Mouse (Mus musculus) left cerebral cortex, postnatal 4 days (tissue): ENCODE measurements around the gene Gstm1. TPM values are rescaled to one million over a fixed set of nuclear protein-coding genes. Genes with fewer than 3 reads are reported as not detected.
"Not testable (repeated sequence)": the region's sequence is repeated elsewhere in the genome, so short reads cannot be mapped to it uniquely, and the experiment has no call there.

ENCODE experiments used
- DNase-seq: peaks from one replicate; pipeline ENCODE4 v3.0.0-alpha.2; 2022
- intact Hi-C: fragments of 180-260 bp; cut with DNase I; formaldehyde crosslinking; loops from one replicate; pipeline ENCODE4 v1.15.1; 2025
- total RNA-seq, 2 experiments: library from RNA; stranded (reverse); gene quantifications; 2 replicates each; pipeline ENCODE4 v1.2.3; 2021

Gene Gstm1
- 10 to 100 TPM; 60.4 to 75.2 TPM for total RNA-seq

- peak; percentile 95 for DNase-seq
- intact Hi-C loops: loop anchor here (1.0 kb wide), 1 partner anchor 47 kb away; no protein-coding TSS in a partner anchor
Observed at GRCm38 (mm10) chr3:108017473-108018189, at the start of gene Gstm1. Gstm1 (minus strand) TSS chr3:108017973.

GRCm38 (mm10) chr3:108067370-108067934 is 49.7 kb upstream of the Gstm1 start:
- no peak for DNase-seq
- intact Hi-C loops: no loop called here

GRCm38 (mm10) chr3:108065551-108065950 is 47.8 kb upstream of the Gstm1 start:
- intact Hi-C loops: no loop called here
- no peak for DNase-seq

GRCm38 (mm10) chr3:108064672-108065071 is 46.9 kb upstream of the Gstm1 start:
- DNase-seq: no peak
- intact Hi-C loops: loop anchor here (5.0 kb wide), 1 partner anchor 367 kb away; the partner anchor contains the start of gene Ahcyl1

DNA sequence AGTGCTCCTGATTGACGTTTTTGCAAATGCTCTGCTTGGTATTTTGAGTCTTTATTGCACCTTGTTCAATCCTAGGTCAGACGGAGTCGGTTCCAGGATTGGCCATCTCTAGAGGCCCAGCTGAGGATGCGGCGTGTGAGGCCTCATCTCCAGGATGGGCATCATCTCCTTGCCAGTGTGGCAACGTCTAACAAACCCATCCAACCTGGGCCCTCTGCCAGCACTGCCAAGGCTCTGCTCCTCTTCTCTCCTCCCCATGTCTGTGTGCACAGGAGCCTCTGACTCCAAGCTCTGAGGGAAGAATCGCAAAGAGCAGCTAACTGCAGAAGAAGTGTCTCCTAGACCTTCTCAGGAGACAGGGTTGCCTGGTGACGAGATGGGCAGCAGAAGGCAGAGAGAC is 44.9 kb upstream of the Gstm1 start:
- intact Hi-C loops: loop anchor here (5.0 kb wide), 1 partner anchor 365 kb away; the partner anchor contains the start of gene Ahcyl1

DNA sequence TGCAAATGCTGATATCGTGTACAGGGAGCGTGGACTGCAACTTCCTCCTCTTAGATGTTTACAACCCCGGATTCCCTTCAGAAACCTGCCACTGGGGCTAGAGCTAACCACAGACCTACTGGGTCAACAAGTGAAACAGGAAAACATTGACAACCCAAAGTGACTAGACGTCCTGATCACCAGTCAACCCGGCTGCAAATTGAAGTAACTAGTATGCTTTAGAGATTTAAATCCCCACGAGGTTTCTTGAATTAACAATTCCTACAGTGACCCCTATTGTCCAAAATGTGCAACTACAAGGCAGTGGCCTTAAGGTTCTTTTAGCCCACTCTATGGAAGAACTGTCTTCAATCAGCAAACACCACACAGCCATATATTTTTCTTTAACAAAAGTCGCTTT is 43.6 kb upstream of the Gstm1 start:
- intact Hi-C loops: loop anchor here (2.0 to 5.0 kb wide), 2 partner anchors 195 to 364 kb away; partner anchors contain the start of gene Ahcyl1
- DNase-seq: peak; percentile 31

More for the DNA sequence above, 44.9 kb upstream of the Gstm1 start:
- DNase-seq: no peak

DNA sequence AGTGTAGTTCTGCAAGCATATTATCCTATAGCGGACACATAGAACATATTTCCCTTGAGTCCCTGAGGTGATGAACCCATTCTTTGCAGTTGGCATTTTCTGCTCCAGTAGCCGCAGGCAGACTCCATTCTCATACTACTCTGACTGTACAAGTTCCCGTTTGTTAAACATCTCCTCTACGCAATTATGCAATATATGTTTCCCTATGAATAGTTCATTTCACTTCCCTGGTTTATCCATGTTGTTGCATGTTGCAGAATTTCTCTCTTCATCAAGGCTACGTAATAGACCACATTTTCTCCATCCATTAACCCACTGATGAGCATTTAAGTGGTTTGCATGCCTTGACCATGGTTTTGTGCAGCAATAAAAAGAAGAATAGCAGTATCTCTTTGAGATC is 32.7 kb upstream of the Gstm1 start:
- no peak for DNase-seq
- intact Hi-C loops: no loop called here

DNA sequence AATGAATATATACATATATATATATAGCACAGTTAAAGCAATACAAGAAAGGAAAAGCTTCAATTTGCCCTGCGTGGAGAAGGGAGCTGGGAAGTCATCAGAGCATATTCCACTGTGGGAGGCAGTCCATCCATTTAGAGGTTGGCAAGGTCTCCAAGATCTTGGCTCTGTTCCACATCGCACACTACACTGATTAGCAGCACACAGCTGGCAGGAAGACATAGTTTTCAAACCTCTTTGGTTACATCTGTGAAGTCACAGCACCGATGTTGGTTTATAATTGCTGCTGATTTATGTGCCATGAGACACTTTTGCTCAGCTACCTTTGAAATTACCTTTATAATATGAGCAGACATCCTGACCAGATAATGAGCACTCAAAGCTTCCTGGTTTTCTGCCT is 30.5 kb upstream of the Gstm1 start:
- intact Hi-C loops: no loop called here
- no peak for DNase-seq

- intact Hi-C loops: no loop called here
- no peak for DNase-seq
Observed at GRCm38 (mm10) chr3:108046944-108047655, 29.3 kb upstream of the Gstm1 start.

- intact Hi-C loops: no loop called here
- peak; percentile 80 for DNase-seq
Observed at GRCm38 (mm10) chr3:108044394-108045140, 26.8 kb upstream of the Gstm1 start, which contains the start of gene Gstm4. Gstm4 (minus strand) TSS chr3:108044894.

DNA sequence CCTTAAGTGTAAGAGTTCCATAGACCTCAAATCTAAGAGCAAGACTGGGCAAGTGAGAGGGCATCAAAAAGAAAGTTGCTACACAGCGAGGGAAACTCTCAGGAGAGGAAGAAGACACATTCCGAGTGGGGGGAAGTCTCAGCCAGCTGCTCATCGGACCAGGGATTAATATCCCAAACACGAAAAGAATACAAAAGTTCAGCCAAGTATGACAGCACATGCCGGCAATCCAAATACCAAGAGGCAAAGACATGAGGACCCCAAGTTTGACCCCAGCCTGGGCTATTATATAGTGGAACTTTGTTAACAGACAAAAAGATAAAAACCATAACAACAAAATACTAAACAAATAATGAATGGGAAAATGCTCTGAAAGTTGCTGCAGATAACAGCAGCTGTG is 15.4 kb upstream of the Gstm1 start:
- intact Hi-C loops: no loop called here
- no peak for DNase-seq

GRCm38 (mm10) chr3:108032113-108032512 is 14.3 kb upstream of the Gstm1 start:
- intact Hi-C loops: no loop called here

GRCm38 (mm10) chr3:108028641-108029365 is 11.0 kb upstream of the Gstm1 start:
- intact Hi-C loops: no loop called here
- no peak for DNase-seq

More at GRCm38 (mm10) chr3:108032113-108032512, 14.3 kb upstream of the Gstm1 start:
- no peak for DNase-seq

GRCm38 (mm10) chr3:108026597-108026996 is 8.8 kb upstream of the Gstm1 start:
- intact Hi-C loops: no loop called here
- DNase-seq: no peak

DNA sequence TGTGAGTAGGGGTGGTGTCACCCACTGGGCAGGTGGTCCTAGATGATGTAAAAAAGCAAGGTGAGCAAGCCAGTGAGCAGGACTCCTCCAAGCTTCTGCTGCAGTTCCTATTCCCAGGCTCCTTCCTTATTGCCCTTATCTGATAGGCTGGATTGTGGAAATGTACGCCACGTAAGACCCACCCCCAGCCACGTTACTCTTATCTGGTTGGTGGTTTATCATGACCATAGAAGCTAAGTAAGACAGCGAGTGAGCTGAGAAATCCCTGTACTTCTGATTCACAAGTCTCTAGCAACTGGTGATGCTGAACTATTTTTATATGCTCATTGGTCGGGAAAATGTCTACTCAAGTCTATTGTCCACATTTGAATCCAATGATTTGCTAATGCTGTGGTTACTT is 8.3 kb upstream of the Gstm1 start:
- DNase-seq: no peak
- intact Hi-C loops: no loop called here

- no peak for DNase-seq
- intact Hi-C loops: no loop called here
Observed at GRCm38 (mm10) chr3:108025318-108025717, 7.5 kb upstream of the Gstm1 start.

GRCm38 (mm10) chr3:108022650-108023049 is 4.9 kb upstream of the Gstm1 start:
- no peak for DNase-seq
- intact Hi-C loops: no loop called here

GRCm38 (mm10) chr3:108020351-108021022 is 2.7 kb upstream of the Gstm1 start:
- DNase-seq, intact Hi-C loops: not testable (repeated sequence)

DNA sequence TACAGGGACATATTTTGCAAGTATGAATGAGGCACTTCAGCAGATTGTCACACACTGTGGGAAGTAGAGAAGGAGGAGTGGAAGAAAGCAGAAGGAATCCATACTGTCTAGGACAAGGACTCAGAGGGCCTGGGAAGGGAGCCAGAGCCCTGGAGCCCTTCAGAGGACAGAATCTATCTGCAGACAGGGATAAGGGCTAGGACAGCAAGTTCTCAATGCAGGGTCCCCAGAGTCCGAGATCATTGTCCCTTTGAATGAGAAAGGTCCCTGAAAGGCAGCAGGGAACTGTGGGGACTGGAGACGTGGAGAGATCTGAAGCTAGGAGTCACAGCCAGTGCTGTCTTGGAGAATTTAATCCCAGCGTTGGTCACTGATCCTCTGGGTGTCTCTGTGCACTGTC is 1.5 kb upstream of the Gstm1 start:
- intact Hi-C loops: not testable (repeated sequence)

More for the DNA sequence above, 1.5 kb upstream of the Gstm1 start:
- DNase-seq: not testable (repeated sequence)
